Mouse (Mus musculus): ENCODE measurements at regions not wholly inside any gene's neighbourhood (a gene's known extent, or its start where the extent isn't known, plus 50 kb on each side); places are given as distances from the start of the nearest gene placed in this dataset.

GRCm38 (mm10) chr6:68631787-68632186, 1096.2 kb upstream of the Tacstd2 start:
- no peak for DNase-seq

GRCm38 (mm10) chr6:68606033-68606432, 1070.4 kb upstream of the Tacstd2 start:
- no peak for DNase-seq
